Mouse (Mus musculus) heart, embryonic 14.5 days (tissue): ENCODE results near the gene Dhx15. TPM values are rescaled to one million over a fixed set of nuclear protein-coding genes. Genes with fewer than 3 reads are reported as not detected.
A peak's percentile ranks its signal among the peaks of the same experiment; 100 is the strongest.

Experiments
- ATAC-seq: fragments of 200-750 bp; cut with Nextera tagmentation; 2 replicates; pipeline ENCODE4 v1.8.0; 2017; ENCODE audit warnings: low read depth, moderate TSS enrichment; ENCODE audit not compliant: insufficient number of reproducible peaks, insufficient read depth, low FRiP score
- H3K27ac ChIP-seq, 2 experiments: fragments of 200-500 bp in 1 of 2; fragments of 300-500 bp in 1 of 2; sonication (generic) in 1 of 2; replicated peaks in 1 of 2; 2 replicates each; pipeline ENCODE4 v1.5.1; 2012 to 2014; ENCODE audit warnings: low read depth in 2 of 2, low read length in 2 of 2, control low read depth in 1 of 2, mild to moderate bottlenecking in 1 of 2, mixed read lengths in 1 of 2; ENCODE audit not compliant: control insufficient read depth in 1 of 2, insufficient read depth in 1 of 2
- H3K27me3 ChIP-seq: fragments of 300-500 bp; sonication (generic); 2 replicates; pipeline ENCODE4 v1.6.1; 2014; ENCODE audit warnings: mild to moderate bottlenecking, low read length, control low read depth; ENCODE audit not compliant: control insufficient read depth, insufficient read depth
- H3K36me3 ChIP-seq: fragments of 300-500 bp; sonication (generic); 2 replicates; pipeline ENCODE4 v1.6.1; 2014; ENCODE audit warnings: mild to moderate bottlenecking, control low read depth, low read length, mixed read lengths; ENCODE audit not compliant: control insufficient read depth, insufficient read depth
- H3K4me1 ChIP-seq, 2 experiments: fragments of 200-500 bp in 1 of 2; fragments of 300-500 bp in 1 of 2; sonication (generic) in 1 of 2; 2 replicates each; pipeline ENCODE4 v1.6.1; 2012 to 2014; ENCODE audit warnings: low read length in 2 of 2, control low read depth in 1 of 2, mixed read lengths in 1 of 2; ENCODE audit not compliant: control insufficient read depth in 2 of 2, insufficient read depth in 2 of 2
- H3K4me2 ChIP-seq: fragments of 300-500 bp; sonication (generic); 2 replicates; pipeline ENCODE4 v1.6.1; 2014; ENCODE audit warnings: mild to moderate bottlenecking, low read length
- H3K4me3 ChIP-seq, 2 experiments: fragments of 200-500 bp in 1 of 2; fragments of 300-500 bp in 1 of 2; sonication (generic) in 1 of 2; 2 replicates each; pipeline ENCODE4 v1.5.1; 2012 to 2014; ENCODE audit warnings: low read length in 2 of 2, mild to moderate bottlenecking in 2 of 2, control low read depth in 1 of 2, low read depth in 1 of 2, moderate library complexity in 1 of 2; ENCODE audit not compliant: control insufficient read depth in 1 of 2, insufficient read depth in 1 of 2
- H3K9ac ChIP-seq: fragments of 300-500 bp; sonication (generic); 2 replicates; pipeline ENCODE4 v1.6.1; 2014; ENCODE audit warnings: mild to moderate bottlenecking, low read length
- H3K9me3 ChIP-seq: fragments of 300-500 bp; sonication (generic); 2 replicates; pipeline ENCODE4 v1.6.1; 2016; ENCODE audit warnings: low read length, control low read depth; ENCODE audit not compliant: control insufficient read depth
- WGBS: fragments of 180-500 bp; shearing (Covaris S2); extraction: QIAGEN DNeasy Blood & Tissue Kit; methylation state at CpG from one replicate; pipeline ENCODE4 v1.1.7; 2014; 5-methylcytosine and 5-hydroxymethylcytosine counted together
- polyA plus RNA-seq: library from polyadenylated mRNA; unstranded; fragments of >200 nt; fragmentation: Nextera tagmentation; extraction: Ambion mirVana; gene quantifications from 2 replicates; pipeline ENCODE4 v1.2.1, GENCODE M21; 2014

Gene Dhx15
- polyA plus RNA-seq, 1 experiment from 2014 or later: 47.2 TPM

DNA sequence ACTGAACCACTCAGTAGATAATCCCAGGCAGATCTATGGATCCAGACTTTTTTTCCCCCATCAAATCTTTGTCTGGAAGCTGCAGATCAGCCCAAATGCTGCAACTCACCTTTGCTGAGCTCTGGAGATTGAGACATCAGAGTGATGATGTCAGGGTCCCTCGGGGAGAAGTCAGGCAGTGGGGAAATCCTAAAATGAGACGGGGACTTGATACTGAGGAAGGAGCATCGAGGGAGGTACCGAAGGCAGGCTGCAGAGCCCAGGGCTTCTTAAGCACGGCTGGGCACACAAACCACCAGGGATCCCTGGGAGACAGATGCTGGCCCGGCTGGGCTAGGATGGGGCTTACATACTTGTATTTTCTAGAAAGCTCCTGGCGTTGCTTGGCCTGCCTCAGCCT is 64.1 kb downstream of the Dhx15 start:
- no peak overlapping the region for H3K4me2 ChIP-seq
- no peaks in the 10 kb centered on the region for H3K9me3 ChIP-seq
- ATAC-seq: no peak
- 53% methylated on average over 7 of the region's 7 CpGs for WGBS
- no peaks in the 10 kb centered on the region for H3K4me1 ChIP-seq
- H3K27me3 ChIP-seq: no peaks in the 10 kb centered on the region
- H3K27ac ChIP-seq: no peak overlapping the region
- no peaks in the 10 kb centered on the region for H3K36me3 ChIP-seq
- H3K4me3 ChIP-seq: no peak overlapping the region
- no peak overlapping the region for H3K9ac ChIP-seq

- H3K9me3 ChIP-seq: no peaks in the 10 kb centered on the region
- no peak overlapping the region for H3K4me2 ChIP-seq
- no peak overlapping the region for H3K27ac ChIP-seq
- WGBS: 73% methylated on average over 8 of the region's 8 CpGs
- H3K27me3 ChIP-seq: no peaks in the 10 kb centered on the region
- H3K36me3 ChIP-seq: no peaks in the 10 kb centered on the region
- no peak overlapping the region for H3K9ac ChIP-seq
- no peaks in the 10 kb centered on the region for H3K4me1 ChIP-seq
- ATAC-seq: no peak
- no peak overlapping the region for H3K4me3 ChIP-seq
These were observed 64.5 kb downstream of the Dhx15 start for GRCm38 (mm10) chr5:52125854-52126253.

- no peaks in the 10 kb centered on the region for H3K4me1 ChIP-seq
- no peaks in the 10 kb centered on the region for H3K36me3 ChIP-seq
- no peak overlapping the region for H3K4me2 ChIP-seq
- no peak overlapping the region for H3K4me3 ChIP-seq
- ATAC-seq: no peak
- no peaks in the 10 kb centered on the region for H3K9me3 ChIP-seq
- 82% methylated on average over 6 of the region's 6 CpGs for WGBS
- peaks cover 10% of the 10 kb centered on the region; the same call in 1 of the 2 replicates for H3K27me3 ChIP-seq
- no peak overlapping the region for H3K9ac ChIP-seq
- no peak overlapping the region for H3K27ac ChIP-seq
These were observed 68.2 kb downstream of the Dhx15 start for GRCm38 (mm10) chr5:52122146-52122545.

DNA sequence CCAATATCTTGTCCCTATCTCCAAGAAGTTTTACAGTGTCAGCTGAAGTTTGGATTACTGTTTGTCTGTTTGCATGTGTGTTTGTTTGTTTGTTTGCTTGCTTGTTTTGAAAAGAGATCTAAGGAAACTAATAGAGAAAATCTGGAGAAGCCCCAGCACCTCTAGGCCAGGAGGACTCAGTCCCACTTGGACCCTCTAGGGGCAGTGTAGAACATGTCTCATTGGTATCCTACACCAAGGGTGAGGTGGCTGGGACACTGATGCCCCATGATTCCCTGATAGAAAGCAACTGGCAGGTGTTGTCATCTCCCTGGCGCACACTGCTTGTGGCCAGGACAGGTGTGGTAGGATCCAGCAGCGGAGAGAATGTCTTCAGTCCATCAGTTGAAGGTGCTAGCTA is 70.5 kb downstream of the Dhx15 start:
- no peak overlapping the region for H3K9ac ChIP-seq
- 53% methylated on average over 2 of the region's 2 CpGs for WGBS
- H3K27me3 ChIP-seq: peaks cover 10% of the 10 kb centered on the region; the same call in 1 of the 2 replicates
- H3K36me3 ChIP-seq: no peaks in the 10 kb centered on the region
- no peak overlapping the region for H3K4me2 ChIP-seq
- no peaks in the 10 kb centered on the region for H3K9me3 ChIP-seq
- H3K4me1 ChIP-seq: peaks cover 2 to 3% of the 10 kb centered on the region in 2 experiments; a peak in 1 of 4 replicates
- H3K4me3 ChIP-seq: no peak overlapping the region
- H3K27ac ChIP-seq: no peak overlapping the region
- no peak for ATAC-seq

- no peak overlapping the region for H3K27ac ChIP-seq
- ATAC-seq: no peak
- H3K36me3 ChIP-seq: no peaks in the 10 kb centered on the region
- no peak overlapping the region for H3K9ac ChIP-seq
- 77% methylated on average over 2 of the region's 2 CpGs for WGBS
- H3K27me3 ChIP-seq: peaks cover 13% of the 10 kb centered on the region; the same call in 1 of the 2 replicates
- H3K9me3 ChIP-seq: no peaks in the 10 kb centered on the region
- no peak overlapping the region for H3K4me3 ChIP-seq
- no peak overlapping the region for H3K4me2 ChIP-seq
- H3K4me1 ChIP-seq: peaks cover 6 to 7% of the 10 kb centered on the region in 2 experiments; a peak in 2 of 4 replicates
These were observed 71.1 kb downstream of the Dhx15 start for GRCm38 (mm10) chr5:52119192-52119591.

DNA sequence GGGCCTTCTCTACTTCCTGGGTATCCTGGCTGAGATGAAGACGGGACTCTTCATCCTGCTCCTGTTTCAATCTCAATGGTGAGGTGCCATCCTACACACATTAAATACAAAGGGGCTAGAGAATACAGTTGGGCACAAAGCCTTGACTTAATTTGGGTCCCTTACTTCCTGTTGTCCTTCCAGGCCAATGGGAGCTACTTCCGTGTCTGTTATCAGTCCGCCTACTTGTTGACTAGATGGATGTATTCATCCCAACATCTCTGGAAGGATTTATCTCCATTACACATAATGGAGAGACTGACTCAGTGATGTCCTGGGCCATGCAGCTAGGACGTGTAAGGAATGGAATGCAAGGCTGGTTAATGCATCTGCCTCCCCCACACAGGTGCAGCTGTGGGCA is 72.5 kb downstream of the Dhx15 start:
- 73% methylated on average over 4 of the region's 4 CpGs for WGBS
- H3K9ac ChIP-seq: no peak overlapping the region
- H3K27ac ChIP-seq: no peak overlapping the region
- no peak overlapping the region for H3K4me3 ChIP-seq
- no peak for ATAC-seq
- H3K4me2 ChIP-seq: no peak overlapping the region
- H3K36me3 ChIP-seq: no peaks in the 10 kb centered on the region
- H3K9me3 ChIP-seq: no peaks in the 10 kb centered on the region
- peaks cover 13% of the 10 kb centered on the region; the same call in 1 of the 2 replicates for H3K27me3 ChIP-seq
- H3K4me1 ChIP-seq: peaks cover 6 to 9% of the 10 kb centered on the region in 2 experiments; a peak in 2 of 4 replicates

DNA sequence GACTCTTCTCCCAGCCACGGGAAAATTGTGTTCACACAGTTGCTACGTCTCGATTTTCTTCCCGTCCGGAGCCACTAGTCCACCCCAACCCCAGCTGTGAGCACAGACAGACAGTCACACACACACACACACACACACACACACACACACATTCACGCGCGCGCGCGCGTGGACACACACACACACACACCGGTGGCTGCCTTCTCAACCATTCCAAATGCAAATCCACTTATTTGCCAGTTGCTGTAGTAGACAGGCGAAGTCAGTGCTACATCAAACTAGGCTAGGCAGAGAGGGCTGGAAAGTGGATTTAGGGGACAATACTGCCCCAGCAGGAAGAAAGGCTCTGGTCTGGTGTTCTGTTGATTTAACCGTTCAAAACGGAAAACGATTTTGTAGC is 73.9 kb downstream of the Dhx15 start:
- ATAC-seq: no peak
- Histone ChIP-seq H3K27ac (no peak overlapping the region), H3K27me3 (peaks cover 17% of the 10 kb centered on the region; the same call in 1 of the 2 replicates), H3K4me1 (peaks cover 8 to 14% of the 10 kb centered on the region in 2 experiments; a peak in 2 of 4 replicates), H3K4me3 (peak overlapping the region; percentile 81 to 82), H3K36me3 (no peaks in the 10 kb centered on the region), H3K9ac (peak overlapping the region; percentile 78), H3K9me3 (no peaks in the 10 kb centered on the region), H3K4me2 (peak overlapping the region; percentile 100)
- 5% methylated on average over 17 of the region's 17 CpGs for WGBS

DNA sequence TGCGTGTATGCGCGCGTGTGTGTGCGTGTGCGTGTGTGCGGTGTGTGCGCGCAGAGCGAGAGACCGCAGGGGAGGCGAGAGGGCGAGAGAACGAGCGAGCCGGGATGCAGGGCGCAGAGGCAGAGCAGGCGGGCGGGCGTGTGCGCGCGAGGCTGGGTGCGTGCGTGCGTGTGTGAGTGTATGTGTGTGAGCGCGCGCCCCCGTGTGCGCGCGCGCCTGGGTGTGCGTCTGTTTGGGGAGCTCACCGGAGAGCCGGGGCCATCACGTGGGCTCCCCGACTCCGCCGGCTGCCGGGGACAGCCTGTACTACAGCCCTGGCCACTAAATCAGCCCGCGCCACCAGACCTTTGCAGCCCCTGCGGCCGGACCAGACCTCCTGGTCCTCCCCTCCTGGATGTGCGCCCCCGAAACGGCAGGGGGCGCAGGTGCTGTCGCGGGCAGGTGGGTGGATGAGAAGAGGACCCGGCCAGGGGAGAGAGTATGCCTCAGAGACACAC is 74.4 kb downstream of the Dhx15 start:
- H3K36me3 ChIP-seq: no peaks in the 10 kb centered on the region
- under 1% methylated on average over 42 of the region's 53 CpGs for WGBS
- peaks cover 8 to 14% of the 10 kb centered on the region in 2 experiments; a peak in 2 of 4 replicates for H3K4me1 ChIP-seq
- peak; percentile 65; the same call in 1 of the 2 replicates for ATAC-seq
- 0 out of 4 replicates have a peak overlapping the region, but pooled peaks of 1 of the 2 experiments have one; percentile 27 for H3K27ac ChIP-seq
- no peaks in the 10 kb centered on the region for H3K9me3 ChIP-seq
- H3K4me2 ChIP-seq: peak overlapping the region; percentile 100
- H3K9ac ChIP-seq: peak overlapping the region; percentile 78
- peak overlapping the region; percentile 81 to 82 for H3K4me3 ChIP-seq
- H3K27me3 ChIP-seq: peaks cover 17% of the 10 kb centered on the region; the same call in 1 of the 2 replicates
